Mouse (Mus musculus) left cerebral cortex, postnatal 10 days (tissue): ENCODE measurements around the gene Zfp777. TPM values are rescaled to one million over a fixed set of nuclear protein-coding genes. Genes with fewer than 3 reads are reported as not detected.

Experiments used
- microRNA-seq: library from miRNA; unstranded; fragments of <30 nt; microRNA quantifications from one replicate; pipeline ENCODE4 v1.2.0, GENCODE M21; 2022
- total RNA-seq, 2 experiments: library from RNA; stranded (reverse); gene quantifications; 2 replicates each; pipeline ENCODE4 v1.2.3; 2021

Gene Zfp777
- total RNA-seq, 2 experiments from 2014 or later: 36.3 to 42.1 TPM

Small RNAs within 50 kb of the gene (microRNA-seq; reads per million reads assigned to microRNA genes)
- not detected for gene Gm24563

Other genes starting within 250 kb of the Zfp777 start
- gene Pdia4, start 235.5 kb downstream of the Zfp777 start, total RNA-seq: 10 to 100 TPM; 39.7 to 44.2 TPM
- gene Zfp786, start 218.0 kb downstream of the Zfp777 start, total RNA-seq: 1 to 10 TPM; 6.1 to 6.6 TPM
- gene Zfp398, start 213.2 kb downstream of the Zfp777 start, total RNA-seq: 10 to 100 TPM; 18.9 to 21.0 TPM
- 10 to 100 TPM; 26.6 to 28.1 TPM for gene Zfp282, start 171.7 kb downstream of the Zfp777 start, total RNA-seq
- gene Zfp212, start 128.4 kb downstream of the Zfp777 start, total RNA-seq: 10 to 100 TPM; 14.8 to 16.7 TPM
- gene Zfp956, start 95.5 kb downstream of the Zfp777 start, total RNA-seq: 10 to 100 TPM; 23.8 to 24.8 TPM
- 10 to 100 TPM; 28.7 to 29.6 TPM for gene Zfp746, start 37.7 kb upstream of the Zfp777 start, total RNA-seq